Comparison of ENCODE assay signal across 13 mouse cellular contexts in genomic region chr7:25628323-25628620, GRCm38 (mm10). TPM values are rescaled to one million over a fixed set of nuclear protein-coding genes. Genes with fewer than 3 reads are reported as not detected.
DNase-seq lines count a peak whose midpoint lies in the region; ATAC-seq and TF ChIP-seq lines count a peak whose summit lies in the region.
"Had no signal": no experiment of that assay in that cellular context is flagged by ENCODE, and none has a peak within 500 bp of the region (broad histone marks: within the 10 kb centered on the region; RNA-seq: fewer than 3 reads in every experiment).

No protein-coding gene starts in this region.

- no peaks in the 10 kb centered on the region for H3K27me3 ChIP-seq in erythroblast, embryonic 14.5 days (ENCODE audit: control insufficient read depth)
- peaks cover 15% of the 10 kb centered on the region for H3K27me3 ChIP-seq in megakaryocyte, embryonic 14.5 days (replicated peaks)
- no peaks in the 10 kb centered on the region for H3K27me3 ChIP-seq in kidney, embryonic 16.5 days (ENCODE audit: insufficient read depth, low read length)
- no peaks in the 10 kb centered on the region for H3K27me3 ChIP-seq in myocyte (ENCODE audit: control insufficient read depth, insufficient read depth, insufficient read length)

- H3ac ChIP-seq in myocyte (ENCODE audit: control insufficient read depth, insufficient read length), result no peak overlapping the region

- no peaks in the 10 kb centered on the region for H3K9me3 ChIP-seq in erythroblast, embryonic 14.5 days (ENCODE audit: control insufficient read depth, low read length)
- no peaks in the 10 kb centered on the region for H3K9me3 ChIP-seq in megakaryocyte, embryonic 14.5 days
- no peaks in the 10 kb centered on the region for H3K9me3 ChIP-seq in kidney, embryonic 16.5 days (ENCODE audit: low read length)
- H3K9me3 ChIP-seq: hindbrain, embryonic 15.5 days had no signal

- peak overlapping the region; percentile 83 for H3K4me2 ChIP-seq in kidney, embryonic 16.5 days (replicated peaks; ENCODE audit: low read depth, low read length)
- peak overlapping the region; percentile 89 for H3K4me2 ChIP-seq in myocyte (ENCODE audit: low read depth)

- 65% methylated on average over 8 of the region's 8 CpGs for WGBS in kidney, embryonic 16.5 days

- H3K79me2 ChIP-seq in myocyte (ENCODE audit: control insufficient read depth, insufficient read depth), result no peaks in the 10 kb centered on the region

- no peak for TF ChIP-seq POLR2A in myocyte (IDR thresholded peaks at IDR 0.05; ENCODE audit: insufficient read length, low read depth)

- H3K4me1 ChIP-seq in erythroblast, embryonic 14.5 days (ENCODE audit: control insufficient read depth), result peaks cover 38% of the 10 kb centered on the region
- peaks cover 95% of the 10 kb centered on the region for H3K4me1 ChIP-seq in megakaryocyte, embryonic 14.5 days
- H3K4me1 ChIP-seq in kidney, embryonic 16.5 days (ENCODE audit: insufficient read depth, low read length), result peaks cover 22% of the 10 kb centered on the region
- H3K4me1 ChIP-seq: hindbrain, embryonic 15.5 days had no signal

- no peak overlapping the region; the same call in 1 of the 2 replicates for H3K27ac ChIP-seq in kidney, embryonic 16.5 days (ENCODE audit: low read length)
- H3K27ac ChIP-seq: hindbrain, embryonic 15.5 days had no signal

- no peak for ATAC-seq in erythroblast, adult 5-6 weeks (replicated peaks; ENCODE audit: low FRiP score, poor library complexity, severe bottlenecking)
- no peak for ATAC-seq in megakaryocyte, adult 5-6 weeks (ENCODE audit: poor library complexity, severe bottlenecking)
- ATAC-seq in kidney, embryonic 16.5 days (ENCODE audit: low FRiP score, low TSS enrichment), result no peak
- ATAC-seq: forebrain, postnatal 0 days had no signal

- DNase-seq in urinary bladder, postnatal 25 days (ENCODE audit: low spot score), result no peak
- no peak for DNase-seq in thymus, postnatal 25 days
- DNase-seq: cerebellum, adult 18-20 months; forebrain, postnatal 0 days; lung, postnatal 10 days had no signal

- peaks cover 41% of the 10 kb centered on the region for H3K36me3 ChIP-seq in erythroblast, embryonic 14.5 days (ENCODE audit: control insufficient read depth)
- peaks cover 81% of the 10 kb centered on the region for H3K36me3 ChIP-seq in megakaryocyte, embryonic 14.5 days (replicated peaks; ENCODE audit: low read length)
- peaks cover 40% of the 10 kb centered on the region for H3K36me3 ChIP-seq in kidney, embryonic 16.5 days (ENCODE audit: insufficient read depth, low read length)
- no peaks in the 10 kb centered on the region for H3K36me3 ChIP-seq in myocyte (ENCODE audit: control insufficient read depth, insufficient read depth)

- peak overlapping the region; percentile 63 for H3K4me3 ChIP-seq in erythroblast, embryonic 14.5 days (replicated peaks)
- peak overlapping the region; percentile 91 for H3K4me3 ChIP-seq in megakaryocyte, embryonic 14.5 days (replicated peaks)
- peak overlapping the region; percentile 56 for H3K4me3 ChIP-seq in kidney, embryonic 16.5 days (ENCODE audit: low read length)
- H3K4me3 ChIP-seq in myocyte, result no peak overlapping the region

- peak overlapping the region; percentile 77 for H3K9ac ChIP-seq in kidney, embryonic 16.5 days (replicated peaks; ENCODE audit: low read length)
- H3K9ac ChIP-seq: forebrain, postnatal 0 days had no signal

TF ChIP-seq in myocyte, 11 proteins besides CTCF, POLR2A, EP300 and RAD21:
- no peak for TF ChIP-seq MYOD1 (IDR thresholded peaks at IDR 0.05; ENCODE audit: control insufficient read depth in 1 of 3, insufficient read length in 2 of 3, low read depth in 2 of 3)
- no peak for TF ChIP-seq USF1 (IDR thresholded peaks at IDR 0.05; ENCODE audit: low read depth)
- TF ChIP-seq TCF3 (IDR thresholded peaks at IDR 0.05; ENCODE audit: insufficient read length, low read depth), result no peak
- TF ChIP-seq REST (IDR thresholded peaks at IDR 0.05; ENCODE audit: insufficient read depth, insufficient read length), result no peak
- TF ChIP-seq CEBPB (IDR thresholded peaks at IDR 0.05; ENCODE audit: insufficient read depth, poor library complexity, severe bottlenecking), result no peak
- no peak for TF ChIP-seq SRF (IDR thresholded peaks at IDR 0.05; ENCODE audit: control insufficient read depth, insufficient read length, low read depth)
- no peak for TF ChIP-seq MYOG (IDR thresholded peaks at IDR 0.05; ENCODE audit: control insufficient read depth in 1 of 3, insufficient read depth in 1 of 3, insufficient read length in 2 of 3, low read depth in 2 of 3)
- no peak for TF ChIP-seq TCF12 (IDR thresholded peaks at IDR 0.05; ENCODE audit: insufficient read depth, poor library complexity, severe bottlenecking)
- no peak for TF ChIP-seq MAX (IDR thresholded peaks at IDR 0.05; ENCODE audit: low read depth)
- no peak for TF ChIP-seq E2F4 (IDR thresholded peaks at IDR 0.05; ENCODE audit: insufficient read depth)
- TF ChIP-seq POLR2AphosphoS2 (IDR thresholded peaks at IDR 0.05; ENCODE audit: insufficient read length, low read depth), result no peak

RNA-seq across cellular contexts. Expression of gene B3gnt8, which starts 1.8 kb away (rescaled TPM):
- polyA plus RNA-seq in erythroblast, embryonic 14.5 days (2012), result 0.10 and 0.23 TPM in 2 replicates
- 1.9 and 2.5 TPM in 2 replicates for total RNA-seq in erythroblast, adult 5-6 weeks (2015; ENCODE audit: low replicate concordance)
- 0.98 and 5.8 TPM in 2 replicates for total RNA-seq in erythroblast, adult 5-6 weeks (2017; ENCODE audit: low replicate concordance)
- 12.5 TPM in 1 of 2 replicates, not detected in the other for polyA plus RNA-seq in megakaryocyte, embryonic 14.5 days (2012; ENCODE audit: insufficient read depth, low replicate concordance)
- total RNA-seq in megakaryocyte, adult 5-6 weeks (2015), result 18.3 and 18.4 TPM in 2 replicates
- total RNA-seq in megakaryocyte, adult 5-6 weeks (2017), result 27.0 and 34.3 TPM in 2 replicates
- polyA plus RNA-seq in kidney, embryonic 16.5 days (2015; fragmentation: Nextera tagmentation; extraction: Ambion mirVana), result 14.2 and 15.0 TPM in 2 replicates
- 3.1 TPM for polyA plus RNA-seq in myocyte (2012; fragmentation: generic; extraction: Trizol)

RNA-seq across cellular contexts. Expression of gene Dmac2, which starts 9.1 kb away (rescaled TPM):
- polyA plus RNA-seq in erythroblast, embryonic 14.5 days (2012), result 0.73 and 1.1 TPM in 2 replicates
- total RNA-seq in erythroblast, adult 5-6 weeks (2015; ENCODE audit: low replicate concordance), result 4.6 and 7.3 TPM in 2 replicates
- 2.5 and 4.1 TPM in 2 replicates for total RNA-seq in erythroblast, adult 5-6 weeks (2017; ENCODE audit: low replicate concordance)
- 18.7 and 29.5 TPM in 2 replicates for polyA plus RNA-seq in megakaryocyte, embryonic 14.5 days (2012; ENCODE audit: insufficient read depth, low replicate concordance)
- 18.7 and 19.8 TPM in 2 replicates for total RNA-seq in megakaryocyte, adult 5-6 weeks (2015)
- 29.5 and 36.7 TPM in 2 replicates for total RNA-seq in megakaryocyte, adult 5-6 weeks (2017)
- 61.8 and 64.7 TPM in 2 replicates for polyA plus RNA-seq in kidney, embryonic 16.5 days (2015; fragmentation: Nextera tagmentation; extraction: Ambion mirVana)
- polyA plus RNA-seq in myocyte (2012; fragmentation: generic; extraction: Trizol), result 13.0 TPM

RNA-seq across cellular contexts. Expression of gene Erich4, which starts 12.6 kb away (rescaled TPM):
- not detected in 2 replicates for polyA plus RNA-seq in erythroblast, embryonic 14.5 days (2012)
- total RNA-seq in erythroblast, adult 5-6 weeks (2015; ENCODE audit: low replicate concordance), result not detected in 2 replicates
- total RNA-seq in erythroblast, adult 5-6 weeks (2017; ENCODE audit: low replicate concordance), result not detected in 2 replicates
- not detected in 2 replicates for polyA plus RNA-seq in megakaryocyte, embryonic 14.5 days (2012; ENCODE audit: insufficient read depth, low replicate concordance)
- not detected in 2 replicates for total RNA-seq in megakaryocyte, adult 5-6 weeks (2015)
- total RNA-seq in megakaryocyte, adult 5-6 weeks (2017), result not detected in 2 replicates
- polyA plus RNA-seq in kidney, embryonic 16.5 days (2015; fragmentation: Nextera tagmentation; extraction: Ambion mirVana), result 4.5 and 5.5 TPM in 2 replicates
- polyA plus RNA-seq in myocyte (2012; fragmentation: generic; extraction: Trizol), result not detected
- total RNA-seq: forebrain, postnatal 0 days had no signal
- polyA plus RNA-seq: forebrain, postnatal 0 days; hindbrain, embryonic 15.5 days; urinary bladder, adult 2 months had no signal

RNA-seq across cellular contexts. Expression of gene Bckdha, which starts 30.5 kb away (rescaled TPM):
- polyA plus RNA-seq in erythroblast, embryonic 14.5 days (2012), result 2.4 and 3.2 TPM in 2 replicates
- 2.5 and 17.9 TPM in 2 replicates for total RNA-seq in erythroblast, adult 5-6 weeks (2015; ENCODE audit: low replicate concordance)
- 4.3 and 5.2 TPM in 2 replicates for total RNA-seq in erythroblast, adult 5-6 weeks (2017; ENCODE audit: low replicate concordance)
- polyA plus RNA-seq in megakaryocyte, embryonic 14.5 days (2012; ENCODE audit: insufficient read depth, low replicate concordance), result 31.9 and 39.7 TPM in 2 replicates
- total RNA-seq in megakaryocyte, adult 5-6 weeks (2015), result 40.4 TPM in 2 replicates
- total RNA-seq in megakaryocyte, adult 5-6 weeks (2017), result 39.9 and 50.1 TPM in 2 replicates
- polyA plus RNA-seq in kidney, embryonic 16.5 days (2015; fragmentation: Nextera tagmentation; extraction: Ambion mirVana), result 90.3 and 91.7 TPM in 2 replicates
- 54.9 TPM for polyA plus RNA-seq in myocyte (2012; fragmentation: generic; extraction: Trizol)

RNA-seq across cellular contexts. Expression of gene Exosc5, which starts 30.7 kb away (rescaled TPM):
- 11.8 and 15.6 TPM in 2 replicates for polyA plus RNA-seq in erythroblast, embryonic 14.5 days (2012)
- 5.4 and 13.8 TPM in 2 replicates for total RNA-seq in erythroblast, adult 5-6 weeks (2015; ENCODE audit: low replicate concordance)
- total RNA-seq in erythroblast, adult 5-6 weeks (2017; ENCODE audit: low replicate concordance), result 3.6 and 10.1 TPM in 2 replicates
- polyA plus RNA-seq in megakaryocyte, embryonic 14.5 days (2012; ENCODE audit: insufficient read depth, low replicate concordance), result 233 and 501 TPM in 2 replicates
- 31.5 and 33.7 TPM in 2 replicates for total RNA-seq in megakaryocyte, adult 5-6 weeks (2015)
- 19.4 and 20.9 TPM in 2 replicates for total RNA-seq in megakaryocyte, adult 5-6 weeks (2017)
- 90.0 and 92.6 TPM in 2 replicates for polyA plus RNA-seq in kidney, embryonic 16.5 days (2015; fragmentation: Nextera tagmentation; extraction: Ambion mirVana)
- polyA plus RNA-seq in myocyte (2012; fragmentation: generic; extraction: Trizol), result 43.5 TPM
